In genomic region chr4:41304302-41304701, GRCm38 (mm10) we compare ENCODE assay signal across 9 mouse cellular contexts. TPM values are rescaled to one million over a fixed set of nuclear protein-coding genes. Genes with fewer than 3 reads are reported as not detected.
A peak's percentile ranks its signal among the peaks of the same experiment; 100 is the strongest.
DNase-seq lines count a peak whose midpoint lies in the region; ATAC-seq and TF ChIP-seq lines count a peak whose summit lies in the region.
"Had no signal": no experiment of that assay in that cellular context is flagged by ENCODE, and none has a peak within 500 bp of the region (broad histone marks: within the 10 kb centered on the region; RNA-seq: fewer than 3 reads in every experiment).

No protein-coding gene starts in this region.

- H3K27ac ChIP-seq in layer of hippocampus, adult 2 months = peak overlapping the region; percentile 28
- H3K27ac ChIP-seq in heart, embryonic 11.5 days (ENCODE audit: low read depth, low read length) = no peak overlapping the region
- H3K27ac ChIP-seq: neural tube, embryonic 12.5 days had no signal

- no peaks in the 10 kb centered on the region for H3K27me3 ChIP-seq in heart, embryonic 11.5 days (ENCODE audit: control insufficient read depth, insufficient read depth, low read length)
- H3K27me3 ChIP-seq: neural tube, embryonic 12.5 days had no signal

- TF ChIP-seq CTCF in layer of hippocampus, adult 2 months (conservative IDR thresholded peaks at IDR 0.05) = no peak

- peak; percentile 21 to 66 for DNase-seq in layer of hippocampus, adult 2 months (ENCODE audit: low spot score in 2 of 2)
- DNase-seq in layer of hippocampus, adult 9-10 months (ENCODE audit: low spot score) = no peak
- DNase-seq in CD4-positive, CD25-positive, alpha-beta regulatory T cell, adult 2 months (ENCODE audit: low read depth, low spot score) = peak; percentile 40
- DNase-seq in T-cell, adult 2 months (ENCODE audit: low spot score) = peak; percentile 38
- no peak for DNase-seq in urinary bladder, postnatal 36 days (ENCODE audit: low spot score in 2 of 2)
- DNase-seq: kidney, adult 2 months had no signal

- peaks cover 32% of the 10 kb centered on the region for H3K36me3 ChIP-seq in heart, embryonic 11.5 days (ENCODE audit: control insufficient read depth, insufficient read depth, low read length)

- peak; percentile 72 for ATAC-seq in megakaryocyte, adult 5-6 weeks (ENCODE audit: poor library complexity, severe bottlenecking)
- no peak for ATAC-seq in heart, embryonic 11.5 days (replicated peaks; ENCODE audit: insufficient number of reproducible peaks, low FRiP score, low TSS enrichment)

- WGBS in heart, embryonic 11.5 days (ENCODE audit: insufficient replicate concordance) = 63% methylated on average over 3 of the region's 3 CpGs

- H3K4me3 ChIP-seq in layer of hippocampus, adult 2 months = no peak overlapping the region
- no peak overlapping the region for H3K4me3 ChIP-seq in heart, embryonic 11.5 days (ENCODE audit: low read depth, low read length)
- H3K4me3 ChIP-seq: neural tube, embryonic 12.5 days had no signal

- H3K4me2 ChIP-seq in heart, embryonic 11.5 days = no peak overlapping the region
- H3K4me2 ChIP-seq: neural tube, embryonic 12.5 days had no signal

- H3K9ac ChIP-seq in heart, embryonic 11.5 days (ENCODE audit: low read depth, low read length) = no peak overlapping the region
- H3K9ac ChIP-seq: neural tube, embryonic 12.5 days had no signal

- H3K4me1 ChIP-seq in heart, embryonic 11.5 days (ENCODE audit: control insufficient read depth, insufficient read depth, low read length) = no peaks in the 10 kb centered on the region
- H3K4me1 ChIP-seq: neural tube, embryonic 12.5 days had no signal

- no peaks in the 10 kb centered on the region for H3K9me3 ChIP-seq in heart, embryonic 11.5 days (replicated peaks; ENCODE audit: control insufficient read depth, low read length)
- H3K9me3 ChIP-seq: neural tube, embryonic 12.5 days had no signal

RNA-seq across cellular contexts. Expression of gene Dcaf12, which starts 10.4 kb away (rescaled TPM):
- total RNA-seq in layer of hippocampus, adult 2 months (2021) = 10 to 100 TPM; 41.0 to 41.4 TPM
- 50.4 and 52.9 TPM in 2 replicates for total RNA-seq in megakaryocyte, adult 5-6 weeks (2015)
- 46.9 and 51.0 TPM in 2 replicates for total RNA-seq in megakaryocyte, adult 5-6 weeks (2017)
- 30.6 and 39.8 TPM in 2 replicates for polyA plus RNA-seq in heart, embryonic 11.5 days (2014; fragmentation: Nextera tagmentation; extraction: Ambion mirVana)

RNA-seq across cellular contexts. Expression of gene Ubap2, which starts 29.4 kb away (rescaled TPM):
- total RNA-seq in layer of hippocampus, adult 2 months (2021) = 10 to 100 TPM; 40.9 to 45.0 TPM
- 26.1 and 35.6 TPM in 2 replicates for total RNA-seq in megakaryocyte, adult 5-6 weeks (2015)
- 11.3 and 12.3 TPM in 2 replicates for total RNA-seq in megakaryocyte, adult 5-6 weeks (2017)
- polyA plus RNA-seq in heart, embryonic 11.5 days (2014; fragmentation: Nextera tagmentation; extraction: Ambion mirVana) = 51.4 and 63.2 TPM in 2 replicates

RNA-seq across cellular contexts. Expression of gene Ubap1, which starts 44.5 kb away (rescaled TPM):
- total RNA-seq in layer of hippocampus, adult 2 months (2021) = 10 to 100 TPM; 39.3 to 40.4 TPM
- total RNA-seq in megakaryocyte, adult 5-6 weeks (2015) = 49.9 and 51.2 TPM in 2 replicates
- total RNA-seq in megakaryocyte, adult 5-6 weeks (2017) = 43.6 and 47.6 TPM in 2 replicates
- polyA plus RNA-seq in heart, embryonic 11.5 days (2014; fragmentation: Nextera tagmentation; extraction: Ambion mirVana) = 52.3 and 52.6 TPM in 2 replicates

Comparison
In these comparisons a context has a peak if more than half of its experiments do, and no peak if none do; other contexts are left out.
1. DNase-seq: peak in layer of hippocampus, adult 2 months (2 of 2), CD4-positive, CD25-positive, alpha-beta regulatory T cell, adult 2 months (single experiment) and T-cell, adult 2 months (single experiment); none in layer of hippocampus, adult 9-10 months (single experiment) and urinary bladder, postnatal 36 days (0 of 2).